Mouse (Mus musculus): ENCODE measurements around the gene Aldh9a1. TPM values are rescaled to one million over a fixed set of nuclear protein-coding genes. Genes with fewer than 3 reads are reported as not detected.

Aldh9a1 gene
- polyA plus RNA-seq, 1 experiment from 2014 or later = 38.7 TPM

GRCm38 (mm10) chr1:167374942-167375341 lies 25.2 kb downstream of the Aldh9a1 start:
- Histone ChIP-seq H3K27ac (replicated peaks) (no peak overlapping the region), H3K4me2 (no peak overlapping the region), H3K27me3 (replicated peaks) (no peaks in the 10 kb centered on the region), H3K4me1 (peaks cover 14% of the 10 kb centered on the region), H3K9ac (replicated peaks) (no peak overlapping the region), H3K9me3 (replicated peaks) (no peaks in the 10 kb centered on the region), H3K36me3 (peaks cover 21% of the 10 kb centered on the region), H3K4me3 (replicated peaks) (no peak overlapping the region)
- WGBS = 53% methylated on average over 2 of the region's 2 CpGs
- ATAC-seq (ENCODE audit: low FRiP score) = no peak

- H3K9ac ChIP-seq (replicated peaks) = no peak overlapping the region
- peaks cover 14% of the 10 kb centered on the region for H3K4me1 ChIP-seq
- no peaks in the 10 kb centered on the region for H3K9me3 ChIP-seq (replicated peaks)
- no peaks in the 10 kb centered on the region for H3K27me3 ChIP-seq (replicated peaks)
- no peak overlapping the region for H3K4me3 ChIP-seq (replicated peaks)
- H3K27ac ChIP-seq (replicated peaks) = no peak overlapping the region
- peaks cover 11% of the 10 kb centered on the region for H3K36me3 ChIP-seq
- WGBS = 76% methylated on average over 6 of the region's 6 CpGs
- no peak for ATAC-seq (ENCODE audit: low FRiP score)
- H3K4me2 ChIP-seq = no peak overlapping the region
Observed at GRCm38 (mm10) chr1:167378019-167378418, 28.2 kb downstream of the Aldh9a1 start.

GRCm38 (mm10) chr1:167379751-167380150 lies 30.0 kb downstream of the Aldh9a1 start:
- H3K4me3 ChIP-seq (replicated peaks) = no peak overlapping the region
- no peak for ATAC-seq (ENCODE audit: low FRiP score)
- H3K4me2 ChIP-seq = no peak overlapping the region
- H3K27ac ChIP-seq (replicated peaks) = no peak overlapping the region
- peaks cover 7% of the 10 kb centered on the region for H3K36me3 ChIP-seq
- 80% methylated on average over 5 of the region's 5 CpGs for WGBS
- H3K9ac ChIP-seq (replicated peaks) = no peak overlapping the region
- no peaks in the 10 kb centered on the region for H3K9me3 ChIP-seq (replicated peaks)
- H3K4me1 ChIP-seq = peaks cover 14% of the 10 kb centered on the region
- no peaks in the 10 kb centered on the region for H3K27me3 ChIP-seq (replicated peaks)

GRCm38 (mm10) chr1:167380223-167380622 lies 30.4 kb downstream of the Aldh9a1 start:
- no peak for ATAC-seq (ENCODE audit: low FRiP score)

GRCm38 (mm10) chr1:167381050-167382015 lies 31.5 kb downstream of the Aldh9a1 start:
- H3K9ac ChIP-seq (replicated peaks) = no peak overlapping the region
- H3K27ac ChIP-seq (replicated peaks) = no peak overlapping the region
- H3K4me2 ChIP-seq = no peak overlapping the region
- H3K9me3 ChIP-seq (replicated peaks) = no peaks in the 10 kb centered on the region
- 85% methylated on average over 8 of the region's 8 CpGs for WGBS
- H3K27me3 ChIP-seq (replicated peaks) = no peaks in the 10 kb centered on the region
- H3K4me3 ChIP-seq (replicated peaks) = no peak overlapping the region
- H3K4me1 ChIP-seq = peaks cover 14% of the 10 kb centered on the region
- no peak for ATAC-seq (ENCODE audit: low FRiP score)
- peaks cover 1% of the 10 kb centered on the region for H3K36me3 ChIP-seq

More at GRCm38 (mm10) chr1:167380223-167380622, 30.4 kb downstream of the Aldh9a1 start:
- WGBS = 87% methylated on average over 2 of the region's 2 CpGs
- H3K27ac ChIP-seq (replicated peaks) = no peak overlapping the region
- H3K4me3 ChIP-seq (replicated peaks) = no peak overlapping the region
- H3K9ac ChIP-seq (replicated peaks) = no peak overlapping the region
- no peak overlapping the region for H3K4me2 ChIP-seq
- no peaks in the 10 kb centered on the region for H3K9me3 ChIP-seq (replicated peaks)
- H3K36me3 ChIP-seq = peaks cover 7% of the 10 kb centered on the region
- peaks cover 14% of the 10 kb centered on the region for H3K4me1 ChIP-seq
- H3K27me3 ChIP-seq (replicated peaks) = no peaks in the 10 kb centered on the region

- WGBS = 72% methylated on average over 7 of the region's 7 CpGs
- no peak overlapping the region for H3K9ac ChIP-seq (replicated peaks)
- no peak overlapping the region for H3K4me3 ChIP-seq (replicated peaks)
- no peaks in the 10 kb centered on the region for H3K27me3 ChIP-seq (replicated peaks)
- H3K36me3 ChIP-seq = no peaks in the 10 kb centered on the region
- H3K9me3 ChIP-seq (replicated peaks) = no peaks in the 10 kb centered on the region
- H3K4me1 ChIP-seq = peaks cover 10% of the 10 kb centered on the region
- ATAC-seq (ENCODE audit: low FRiP score) = no peak
- no peak overlapping the region for H3K4me2 ChIP-seq
- H3K27ac ChIP-seq (replicated peaks) = no peak overlapping the region
Observed at GRCm38 (mm10) chr1:167382316-167382715, 32.5 kb downstream of the Aldh9a1 start.

GRCm38 (mm10) chr1:167382763-167383162 lies 33.0 kb downstream of the Aldh9a1 start:
- no peak for ATAC-seq (ENCODE audit: low FRiP score)
- Histone ChIP-seq H3K27ac (replicated peaks) (no peak overlapping the region), H3K27me3 (replicated peaks) (no peaks in the 10 kb centered on the region), H3K36me3 (no peaks in the 10 kb centered on the region), H3K9ac (replicated peaks) (no peak overlapping the region), H3K4me3 (replicated peaks) (no peak overlapping the region), H3K4me2 (no peak overlapping the region), H3K4me1 (peaks cover 7% of the 10 kb centered on the region), H3K9me3 (replicated peaks) (no peaks in the 10 kb centered on the region)
- WGBS = 58% methylated on average over 5 of the region's 5 CpGs

- no peak overlapping the region for H3K27ac ChIP-seq (replicated peaks)
- peaks cover under 1% of the 10 kb centered on the region; the same call in 1 of the 2 replicates for H3K27me3 ChIP-seq (replicated peaks)
- peaks cover 3% of the 10 kb centered on the region for H3K4me1 ChIP-seq
- no peaks in the 10 kb centered on the region for H3K36me3 ChIP-seq
- H3K9me3 ChIP-seq (replicated peaks) = no peaks in the 10 kb centered on the region
- H3K4me3 ChIP-seq (replicated peaks) = no peak overlapping the region
- no peak for ATAC-seq (ENCODE audit: low FRiP score)
- 74% methylated on average over 5 of the region's 5 CpGs for WGBS
- no peak overlapping the region for H3K4me2 ChIP-seq
- H3K9ac ChIP-seq (replicated peaks) = no peak overlapping the region
Observed at GRCm38 (mm10) chr1:167383178-167383577, 33.4 kb downstream of the Aldh9a1 start.

GRCm38 (mm10) chr1:167384156-167384555 lies 34.4 kb downstream of the Aldh9a1 start:
- Histone ChIP-seq H3K27me3 (replicated peaks) (peaks cover 9% of the 10 kb centered on the region; the same call in 1 of the 2 replicates), H3K9me3 (replicated peaks) (no peaks in the 10 kb centered on the region)
- 71% methylated on average over 3 of the region's 3 CpGs for WGBS

GRCm38 (mm10) chr1:167385211-167385610 lies 35.4 kb downstream of the Aldh9a1 start:
- 92% methylated on average over 2 of the region's 2 CpGs for WGBS
- no peak for ATAC-seq (ENCODE audit: low FRiP score)
- H3K4me2 ChIP-seq = no peak overlapping the region
- no peaks in the 10 kb centered on the region for H3K36me3 ChIP-seq
- H3K9me3 ChIP-seq (replicated peaks) = no peaks in the 10 kb centered on the region
- H3K9ac ChIP-seq (replicated peaks) = no peak overlapping the region
- no peak overlapping the region for H3K27ac ChIP-seq (replicated peaks)
- H3K27me3 ChIP-seq (replicated peaks) = peaks cover 9% of the 10 kb centered on the region; the same call in 1 of the 2 replicates
- H3K4me3 ChIP-seq (replicated peaks) = no peak overlapping the region
- H3K4me1 ChIP-seq = no peaks in the 10 kb centered on the region

More at GRCm38 (mm10) chr1:167384156-167384555, 34.4 kb downstream of the Aldh9a1 start:
- no peaks in the 10 kb centered on the region for H3K4me1 ChIP-seq
- no peak overlapping the region for H3K4me2 ChIP-seq
- no peak overlapping the region for H3K9ac ChIP-seq (replicated peaks)
- H3K4me3 ChIP-seq (replicated peaks) = no peak overlapping the region
- no peak overlapping the region for H3K27ac ChIP-seq (replicated peaks)
- no peak for ATAC-seq (ENCODE audit: low FRiP score)
- H3K36me3 ChIP-seq = no peaks in the 10 kb centered on the region

GRCm38 (mm10) chr1:167385636-167386035 lies 35.8 kb downstream of the Aldh9a1 start:
- WGBS = 78% methylated on average over 5 of the region's 5 CpGs

GRCm38 (mm10) chr1:167386466-167386865 lies 36.7 kb downstream of the Aldh9a1 start:
- Histone ChIP-seq H3K9me3 (replicated peaks) (no peaks in the 10 kb centered on the region), H3K4me1 (no peaks in the 10 kb centered on the region), H3K36me3 (no peaks in the 10 kb centered on the region), H3K27me3 (replicated peaks) (peaks cover 9% of the 10 kb centered on the region; the same call in 1 of the 2 replicates), H3K9ac (replicated peaks) (no peak overlapping the region), H3K4me2 (no peak overlapping the region), H3K4me3 (replicated peaks) (no peak overlapping the region), H3K27ac (replicated peaks) (no peak overlapping the region)
- whole genome bisulfite sequencing = 41% methylated on average over 1 of the region's 2 CpGs
- ATAC-seq (ENCODE audit: low FRiP score) = no peak

More at GRCm38 (mm10) chr1:167385636-167386035, 35.8 kb downstream of the Aldh9a1 start:
- H3K4me1 ChIP-seq = no peaks in the 10 kb centered on the region
- no peak overlapping the region for H3K4me2 ChIP-seq
- H3K27ac ChIP-seq (replicated peaks) = no peak overlapping the region
- ATAC-seq (ENCODE audit: low FRiP score) = no peak
- no peak overlapping the region for H3K4me3 ChIP-seq (replicated peaks)
- H3K36me3 ChIP-seq = no peaks in the 10 kb centered on the region
- no peaks in the 10 kb centered on the region for H3K9me3 ChIP-seq (replicated peaks)
- no peak overlapping the region for H3K9ac ChIP-seq (replicated peaks)
- H3K27me3 ChIP-seq (replicated peaks) = peaks cover 9% of the 10 kb centered on the region; the same call in 1 of the 2 replicates

Data from neural tube, embryonic 15.5 days (tissue).